Mouse (Mus musculus) cerebellum, adult 9-11 months (tissue): ENCODE results near the gene Fam169b.

ENCODE experiments used
- DNase-seq: peaks from one replicate; pipeline ENCODE4 v3.0.0; 2022

Fam169b gene

DNA sequence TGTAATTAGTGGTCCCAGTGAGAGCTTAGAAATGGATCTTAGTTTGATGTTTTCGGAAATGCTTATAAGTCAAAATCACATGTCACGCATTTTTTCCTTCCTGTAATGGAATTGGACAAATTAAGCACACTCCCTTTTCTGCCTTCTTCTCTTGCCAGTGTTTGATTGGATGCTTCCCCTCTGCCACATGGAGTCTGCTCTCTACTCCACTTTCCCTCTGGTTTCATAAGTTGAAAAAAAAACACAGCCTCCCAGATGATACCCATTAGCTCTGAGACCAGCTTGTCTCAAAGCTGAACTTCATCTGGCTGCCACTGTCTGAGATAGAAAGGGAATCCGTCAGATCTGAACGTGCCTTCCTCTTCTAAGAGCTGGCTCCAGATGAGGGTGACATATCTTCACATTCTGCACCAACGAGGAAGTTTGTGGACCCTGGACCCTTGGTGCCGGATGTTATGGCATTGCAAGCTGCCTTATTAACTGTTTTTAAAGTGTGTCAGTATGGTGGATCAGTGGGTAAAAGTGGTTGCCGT, 52.6 kb downstream of the Fam169b start:
- DNase-seq, result no peak

DNA sequence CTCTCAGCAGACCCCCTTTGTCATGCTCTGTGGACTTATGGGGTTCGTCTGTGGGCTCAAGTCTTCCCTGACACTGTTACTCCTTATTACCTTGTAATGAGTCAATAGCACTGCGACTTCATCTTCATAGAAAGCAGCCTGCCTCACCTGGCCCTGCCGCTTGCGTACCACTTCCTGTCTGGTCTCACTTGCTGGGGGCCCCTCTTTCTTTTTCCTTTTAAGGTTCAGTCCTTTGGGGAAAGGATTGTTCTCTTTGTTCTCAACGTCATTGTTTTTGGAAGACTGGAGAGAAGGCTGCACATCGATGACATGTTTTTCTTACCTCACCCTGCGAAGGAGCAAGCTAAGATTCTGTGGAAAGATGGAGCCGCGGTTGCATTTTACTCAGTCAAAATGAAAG, 55.4 kb downstream of the Fam169b start:
- no peak for DNase-seq

DNA sequence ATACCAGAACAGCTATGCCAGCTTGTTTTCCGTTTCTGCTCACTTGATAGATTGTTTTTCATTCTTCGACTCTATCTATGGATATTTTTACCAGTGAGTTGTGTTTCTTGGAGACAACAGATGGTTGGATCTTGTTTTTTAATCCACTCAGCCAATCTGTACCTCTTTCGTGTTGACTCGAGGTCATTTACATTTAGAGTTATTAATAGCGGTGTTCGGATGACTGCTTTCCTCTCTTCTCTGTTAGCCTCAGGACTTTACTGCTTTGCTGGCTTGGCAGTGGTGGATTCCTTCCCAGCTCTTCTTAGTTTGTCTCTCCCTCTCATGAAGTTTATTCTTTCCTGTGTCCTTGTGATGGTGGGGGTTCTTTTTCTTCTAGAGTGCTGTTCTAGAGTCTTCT, 59.2 kb downstream of the Fam169b start:
- DNase-seq, result no peak

DNA sequence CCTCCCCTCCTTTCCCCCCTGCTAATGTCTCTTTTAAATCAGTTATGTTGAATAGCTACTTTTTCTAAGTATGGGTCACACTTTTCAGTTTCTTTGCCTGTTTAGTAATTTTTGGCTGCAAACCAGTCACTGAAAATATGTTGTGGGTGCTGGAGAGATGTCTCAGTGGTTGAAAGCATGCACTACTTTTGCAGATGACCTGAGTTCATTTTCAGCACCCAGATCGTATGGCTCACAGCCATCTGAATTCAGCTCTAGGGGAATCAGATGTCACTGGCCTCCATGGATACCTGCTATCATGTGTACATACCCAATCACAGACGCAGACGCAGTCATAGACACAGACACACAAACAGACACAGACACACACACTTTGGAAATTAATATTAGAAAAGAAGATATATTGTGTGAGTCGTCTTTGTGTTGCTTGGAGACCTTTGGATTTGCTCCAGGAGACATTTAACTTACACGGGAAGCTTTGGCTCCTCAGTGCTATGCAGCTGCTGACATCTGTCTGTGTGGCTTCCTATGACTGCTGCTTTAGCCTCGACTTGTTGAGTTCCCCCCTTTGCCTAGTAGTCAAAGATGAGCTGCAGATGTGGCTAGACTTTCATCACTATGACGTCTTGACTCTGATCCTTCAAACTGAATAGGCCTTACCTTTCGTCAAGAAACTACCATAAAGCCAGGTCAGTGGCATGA, 63.6 kb downstream of the Fam169b start:
- no peak for DNase-seq

DNA sequence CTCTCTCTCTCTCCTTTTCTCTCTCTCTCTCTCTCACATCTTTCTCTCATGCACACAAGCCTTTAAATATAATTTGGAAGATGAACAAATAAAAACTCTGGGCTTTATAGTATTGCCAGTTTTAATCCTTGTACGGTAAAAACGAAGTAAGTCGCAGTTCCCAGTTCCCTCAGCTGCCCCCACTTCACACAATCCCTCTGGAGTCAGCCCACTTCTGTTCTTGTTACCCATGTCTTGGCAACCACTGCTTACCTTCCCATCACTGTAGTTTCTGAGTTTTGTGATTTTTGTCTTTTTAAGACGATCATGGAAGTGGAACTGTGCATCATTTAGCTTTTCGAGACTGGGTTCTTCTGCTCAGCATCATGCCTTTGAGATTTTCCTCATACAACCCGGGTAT, 65.0 kb downstream of the Fam169b start:
- no peak for DNase-seq

DNA sequence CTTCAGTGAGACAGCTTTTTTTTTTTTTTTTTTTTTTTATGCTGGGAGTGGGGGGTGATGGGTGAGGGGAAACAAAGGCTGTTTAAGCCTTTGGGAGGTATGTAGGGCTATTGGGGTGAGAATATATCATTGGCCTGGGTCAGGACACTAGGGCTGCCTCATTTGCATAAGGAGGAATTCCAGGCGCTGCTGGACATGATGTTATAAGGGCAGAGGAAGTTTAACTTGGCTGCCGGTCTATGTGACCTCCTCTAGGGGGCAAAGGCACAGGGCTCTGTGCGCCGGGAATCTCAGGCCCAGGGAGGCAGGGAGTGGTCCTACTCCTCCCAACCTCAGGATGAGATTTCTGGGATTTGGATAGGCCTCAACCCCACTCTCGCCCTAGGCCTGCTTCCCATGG, 70.9 kb downstream of the Fam169b start:
- DNase-seq, result no peak

DNA sequence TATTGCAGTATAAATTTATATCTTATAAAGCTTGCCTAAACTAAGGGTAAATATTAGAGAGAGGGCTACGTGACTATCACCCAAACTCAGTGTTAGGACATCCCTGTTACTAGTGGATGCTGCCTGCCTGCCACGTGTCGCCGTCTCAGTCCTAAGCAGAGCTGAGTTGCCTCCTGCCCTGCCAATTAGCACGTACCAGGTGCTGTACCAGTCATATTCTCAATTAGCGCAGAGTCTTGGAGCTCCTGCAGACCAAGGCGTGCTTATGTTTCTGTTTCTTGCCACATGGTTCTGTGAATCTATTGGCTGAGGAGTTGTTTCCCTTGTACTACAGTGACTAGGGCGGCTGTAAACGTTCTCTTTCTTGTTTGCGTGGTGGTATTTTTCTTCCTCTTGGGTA, 72.3 kb downstream of the Fam169b start:
- no peak for DNase-seq

DNA sequence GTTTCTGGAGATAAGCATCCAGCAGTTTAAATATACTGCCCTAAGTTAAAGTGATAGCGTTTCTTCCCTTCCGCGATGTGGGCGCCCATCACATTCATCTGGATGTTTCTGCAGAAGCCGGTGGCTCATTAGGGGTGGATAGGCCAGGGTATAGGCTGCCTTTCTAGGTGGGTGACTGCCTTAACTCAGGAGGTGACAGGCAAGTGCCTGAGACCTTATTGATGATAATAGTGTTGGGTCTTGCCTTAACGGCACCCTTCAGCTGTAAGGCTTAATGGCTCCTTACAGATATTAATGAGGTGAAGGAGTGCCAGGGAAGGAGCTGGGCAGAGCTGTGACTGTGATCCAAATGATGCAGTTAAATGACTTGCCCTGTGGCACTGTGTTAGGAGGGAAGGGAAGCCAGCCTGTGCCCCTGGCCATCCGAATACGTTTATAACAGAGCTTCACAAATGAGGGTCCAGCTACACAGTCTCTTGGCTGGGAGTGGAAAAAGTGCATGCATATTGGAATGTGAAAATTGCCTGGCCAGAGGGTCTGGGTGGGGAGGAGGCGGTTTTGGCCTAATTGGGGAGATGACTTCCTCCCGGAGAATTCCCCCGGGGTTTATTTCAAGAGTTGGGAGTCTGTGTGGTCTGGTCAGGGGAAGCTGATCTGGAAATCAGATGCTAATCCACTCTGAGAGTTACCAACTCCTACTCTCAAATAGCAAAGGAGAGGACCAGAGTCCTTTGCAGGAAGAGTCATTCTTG, 81.9 kb downstream of the Fam169b start:
- no peak for DNase-seq

DNA sequence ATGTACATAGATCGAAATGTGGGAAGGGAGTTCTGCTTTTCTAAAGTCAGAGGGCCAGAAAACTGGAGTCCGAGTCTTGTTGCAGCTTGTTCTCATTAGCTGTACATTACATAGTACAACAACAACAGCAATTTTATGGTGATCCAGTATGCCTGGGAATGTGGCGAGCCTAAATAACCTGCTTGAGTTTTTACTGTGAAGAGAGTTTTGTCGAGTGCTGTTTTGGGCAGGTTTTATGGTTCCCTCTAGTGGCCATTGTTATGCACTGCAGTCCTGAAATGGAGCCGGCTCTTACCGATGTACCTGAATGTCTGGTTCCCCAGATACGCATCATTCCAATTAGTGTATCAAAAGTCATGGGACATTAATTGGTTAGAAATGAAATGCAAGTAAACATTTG, 83.8 kb downstream of the Fam169b start:
- peak; percentile 39 for DNase-seq

DNA sequence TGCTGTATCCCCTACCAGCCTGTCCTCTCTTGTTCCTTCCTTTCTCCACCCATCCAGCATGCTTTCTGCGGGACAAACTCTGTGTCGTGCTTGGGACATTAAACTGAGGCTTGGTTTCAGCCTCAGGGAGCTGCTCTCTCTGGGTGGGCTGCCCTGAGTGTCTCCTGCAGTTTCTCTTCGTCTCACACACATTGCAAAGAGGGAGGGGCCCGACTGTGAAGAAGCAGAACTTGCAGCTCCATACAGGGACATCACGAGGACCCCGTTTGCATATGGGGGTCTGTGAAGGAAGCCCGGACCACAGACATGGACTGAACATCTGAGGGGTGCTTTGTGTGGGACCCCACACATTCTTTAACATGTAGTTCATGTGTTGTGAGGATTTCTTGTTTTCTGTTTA, 89.0 kb downstream of the Fam169b start:
- no peak for DNase-seq

DNA sequence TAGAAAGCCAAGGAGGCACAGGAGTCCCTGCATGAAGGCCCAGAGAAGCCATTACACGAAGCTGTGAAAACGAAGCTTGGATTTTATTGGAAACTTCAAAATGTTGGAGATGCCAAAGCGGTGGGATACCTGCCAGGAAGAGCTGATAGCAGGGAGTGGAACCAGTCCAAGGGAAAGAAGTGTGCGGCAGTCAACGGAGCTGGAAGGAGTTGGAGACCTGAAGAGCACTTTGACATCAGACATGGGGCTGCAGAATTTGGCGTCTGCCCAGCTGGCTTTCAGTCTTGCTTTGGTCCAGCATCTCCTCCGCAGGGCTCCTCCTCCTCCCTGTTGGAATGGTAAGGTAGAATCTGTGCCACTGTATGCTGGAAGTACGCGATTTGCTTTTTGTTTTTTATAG, 92.1 kb downstream of the Fam169b start:
- peak; percentile 11 for DNase-seq

DNA sequence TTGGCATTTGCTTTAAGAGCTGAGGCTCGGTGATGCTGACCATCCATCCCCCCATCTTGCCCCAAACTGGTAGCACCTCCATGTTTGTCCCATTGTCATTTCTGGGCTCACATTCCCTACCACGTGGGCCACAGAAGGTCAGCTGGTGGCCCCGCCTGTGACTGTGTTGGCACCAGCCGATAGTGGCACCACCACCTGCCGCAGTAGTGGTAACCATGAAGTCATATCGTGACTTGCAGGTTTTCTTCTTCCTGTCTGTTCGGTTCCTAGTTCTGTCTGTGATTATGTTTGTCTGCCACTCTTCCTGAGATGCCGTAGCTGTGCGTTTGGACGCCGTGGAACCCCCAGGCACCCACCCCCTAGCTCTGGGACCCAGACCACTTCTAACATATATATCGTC, 95.3 kb downstream of the Fam169b start:
- DNase-seq, result no peak

DNA sequence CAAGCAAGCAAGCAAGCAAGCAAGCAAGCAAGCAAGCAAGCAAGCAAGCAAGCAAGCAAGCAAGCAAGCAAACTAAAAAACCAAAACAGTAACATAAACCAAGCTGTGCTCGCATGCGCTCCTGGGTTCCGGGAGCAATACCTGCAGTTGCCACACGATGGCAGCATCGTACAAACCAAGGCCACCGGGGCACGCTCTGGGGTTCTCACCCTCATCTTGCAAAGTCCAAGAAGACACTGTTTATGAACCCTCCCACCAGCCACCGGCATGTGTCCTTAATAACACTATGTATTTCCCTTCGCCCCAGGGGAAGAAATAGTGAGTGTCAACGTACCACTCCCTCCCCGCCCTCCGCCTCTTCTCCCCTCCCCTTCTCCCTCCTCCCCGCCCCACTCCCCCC, 96.1 kb downstream of the Fam169b start:
- DNase-seq, result peak; percentile 43

DNA sequence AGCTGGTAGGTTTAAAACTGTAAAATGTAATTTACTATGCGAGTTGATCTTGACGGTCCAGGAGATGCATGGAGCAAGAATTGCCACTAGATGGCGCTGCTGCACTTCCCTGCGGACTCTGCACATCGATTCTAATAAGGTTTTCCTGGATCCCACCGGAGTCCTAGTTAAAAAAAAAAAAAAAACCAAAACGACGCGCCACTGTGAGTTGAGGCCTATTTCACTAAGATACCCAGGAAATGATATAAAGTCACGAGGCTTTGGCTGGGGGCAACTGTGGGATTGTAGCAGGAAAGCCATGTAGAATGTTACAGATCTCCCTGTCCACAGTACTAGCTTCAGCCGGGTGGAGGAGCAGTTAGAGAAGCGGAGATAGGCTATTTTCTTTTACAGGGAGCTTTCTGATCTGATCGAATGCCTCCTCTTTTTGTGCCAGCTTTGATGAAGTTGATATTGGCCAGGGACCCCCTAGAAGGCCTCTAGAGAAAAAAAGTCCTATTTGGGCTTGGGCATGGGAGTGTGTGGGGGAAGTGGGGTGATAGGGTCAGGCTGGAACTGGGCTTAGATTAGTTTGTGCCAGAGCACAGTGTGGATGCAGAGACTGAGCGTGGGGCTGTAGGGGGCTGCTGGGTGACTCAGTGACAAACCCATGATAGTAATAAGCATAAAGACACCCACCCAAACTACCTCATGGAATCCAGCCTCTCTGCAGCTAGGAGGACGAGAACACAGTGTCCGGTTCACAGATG, 100.6 kb downstream of the Fam169b start:
- DNase-seq, result peak; percentile 35

DNA sequence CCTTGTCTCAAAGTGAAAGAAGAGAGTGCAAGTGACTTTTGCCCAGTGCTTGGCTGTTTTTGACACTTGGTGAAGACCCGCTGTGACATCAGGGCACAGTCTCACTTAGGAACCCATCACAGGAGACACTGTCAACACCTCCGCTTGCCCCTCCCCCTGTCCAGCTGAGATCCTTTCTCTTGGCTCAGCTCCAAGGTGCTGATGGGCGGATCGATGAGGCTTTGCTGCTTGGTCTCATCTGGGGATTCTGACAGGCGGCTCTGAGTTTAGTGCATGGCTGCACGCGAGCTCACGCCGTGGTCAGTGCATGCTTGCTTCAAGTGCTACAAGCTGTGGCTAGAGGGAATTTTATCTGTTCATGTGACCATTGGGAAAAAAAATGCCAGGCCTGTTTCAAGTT, 108.5 kb downstream of the Fam169b start:
- DNase-seq, result no peak

DNA sequence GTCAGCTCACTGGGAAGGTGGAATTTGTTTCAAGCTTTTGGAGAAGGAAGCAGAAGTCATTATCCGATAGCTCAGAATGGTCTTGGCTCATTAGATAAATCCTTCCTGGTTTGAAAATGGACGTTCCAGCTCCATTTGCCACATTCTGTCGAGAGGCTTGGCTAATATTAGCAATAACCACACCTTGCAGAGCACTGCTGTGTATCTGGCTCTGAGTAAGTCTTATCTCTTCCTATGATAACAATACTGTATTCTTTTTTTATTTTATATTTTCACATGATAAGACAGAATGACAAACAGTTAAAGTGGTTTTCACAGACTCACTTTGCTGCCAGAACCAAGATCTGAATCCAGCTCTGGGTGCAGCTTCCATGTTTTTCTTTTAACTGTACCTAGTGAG, 113.1 kb downstream of the Fam169b start:
- no peak for DNase-seq

DNA sequence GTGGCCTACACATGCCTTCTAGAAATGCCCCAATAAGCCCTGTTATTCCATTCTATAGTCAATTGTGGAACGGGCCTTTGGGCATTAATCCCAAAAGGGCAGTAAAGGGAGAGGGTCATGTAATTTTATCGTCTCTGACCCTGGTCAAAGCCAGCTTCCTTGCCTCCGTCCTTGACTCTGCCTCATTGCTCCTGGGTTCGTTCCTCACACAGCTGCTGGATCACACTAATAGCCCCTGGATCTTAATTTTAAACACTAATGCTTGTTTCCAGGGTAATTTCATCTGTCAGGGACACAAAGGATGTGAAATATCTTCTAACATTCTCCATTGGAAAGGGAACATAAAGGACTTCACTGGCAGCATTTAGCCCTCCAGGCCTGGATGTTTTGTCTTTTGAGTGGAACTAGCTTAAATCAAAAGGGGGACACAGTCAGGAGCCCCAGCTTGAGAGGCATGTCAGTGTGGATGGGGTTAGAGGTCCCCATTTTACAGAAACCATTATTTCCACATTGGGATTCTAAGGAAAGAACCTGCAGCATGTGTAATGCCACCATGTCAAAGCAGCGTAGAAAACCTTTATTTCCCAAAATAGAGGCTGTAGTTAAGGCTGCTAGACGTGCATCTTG, 122.2 kb downstream of the Fam169b start:
- no peak for DNase-seq

DNA sequence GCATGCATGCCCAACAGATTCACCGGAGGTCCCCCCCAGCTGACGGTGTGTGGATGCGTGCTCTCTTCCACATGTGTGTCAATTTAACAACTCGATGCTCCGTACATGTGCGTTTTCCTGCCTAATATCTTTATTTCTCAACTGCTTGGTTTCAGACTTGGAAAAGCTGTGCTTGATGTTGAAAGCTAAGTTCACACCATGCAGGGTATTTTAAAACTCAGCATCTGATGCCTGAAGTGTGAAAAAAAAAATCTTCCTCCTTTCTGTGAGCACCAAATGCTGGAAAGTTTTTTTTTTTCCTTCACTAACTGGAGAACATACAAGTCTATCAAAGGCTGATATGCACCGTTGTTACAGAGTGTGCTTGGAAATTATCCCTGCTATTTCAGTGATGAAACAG, 126.9 kb downstream of the Fam169b start:
- DNase-seq, result no peak

DNA sequence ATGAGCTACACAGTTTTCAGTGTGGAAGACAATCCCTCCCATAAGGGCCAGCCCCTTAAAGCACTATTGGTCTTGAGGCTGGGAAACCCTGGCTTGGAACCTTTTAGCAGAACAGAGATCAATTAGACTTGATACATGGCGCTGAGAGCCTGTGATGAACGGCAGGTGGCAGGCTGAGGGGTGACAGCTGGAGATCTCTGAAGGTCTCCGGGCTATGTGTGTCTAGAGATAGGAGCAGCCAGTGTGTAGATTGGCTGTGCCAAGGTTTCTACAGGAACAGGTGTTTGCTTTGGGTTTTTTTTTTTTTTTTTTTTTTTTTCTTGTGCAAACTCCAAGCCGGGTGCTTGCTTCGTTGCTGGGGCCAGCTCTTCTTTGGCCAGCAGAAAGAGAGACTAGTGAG, 135.0 kb downstream of the Fam169b start:
- DNase-seq, result peak; percentile 82
